Mouse (Mus musculus) limb, embryonic 10.5 days (tissue): ENCODE results near the gene Rhbdl2. TPM values are rescaled to one million over a fixed set of nuclear protein-coding genes. Genes with fewer than 3 reads are reported as not detected.

Experiments
- DNase-seq: peaks from one replicate; pipeline ENCODE4 v3.0.0-alpha.2; 2017; ENCODE audit warnings: low spot score
- H3K27ac ChIP-seq: fragments of 300-500 bp; sonication (generic); 2 replicates; pipeline ENCODE4 v1.5.1; 2016; ENCODE audit warnings: mild to moderate bottlenecking
- H3K27me3 ChIP-seq: fragments of 300-500 bp; sonication (generic); 2 replicates; pipeline ENCODE4 v1.6.1; 2016; ENCODE audit warnings: low read depth, mild to moderate bottlenecking; ENCODE audit not compliant: poor library complexity, severe bottlenecking
- H3K36me3 ChIP-seq: fragments of 300-500 bp; sonication (generic); 2 replicates; pipeline ENCODE4 v1.6.1; 2016; ENCODE audit warnings: mild to moderate bottlenecking, moderate library complexity
- H3K4me1 ChIP-seq: fragments of 300-500 bp; sonication (generic); 2 replicates; pipeline ENCODE4 v1.6.1; 2016
- H3K4me3 ChIP-seq: fragments of 300-500 bp; sonication (generic); 2 replicates; pipeline ENCODE4 v1.5.1; 2016; ENCODE audit warnings: mild to moderate bottlenecking, moderate library complexity
- H3K9me3 ChIP-seq: fragments of 300-500 bp; sonication (generic); replicated peaks from 2 replicates; pipeline ENCODE4 v1.6.1; 2016; ENCODE audit warnings: mild to moderate bottlenecking
- WGBS: fragments of 180-500 bp; shearing (Covaris S2); methylation state at CpG from one replicate; pipeline ENCODE4 v1.1.7; 2016; 5-methylcytosine and 5-hydroxymethylcytosine counted together
- polyA plus RNA-seq: library from polyadenylated mRNA; unstranded; fragments of >200 nt; fragmentation: Nextera tagmentation; extraction: Ambion mirVana; gene quantifications from 2 replicates; pipeline ENCODE4 v1.2.1, GENCODE M21; 2016

Rhbdl2 gene
- polyA plus RNA-seq, 1 experiment from 2014 or later = 0.79 TPM

DNA sequence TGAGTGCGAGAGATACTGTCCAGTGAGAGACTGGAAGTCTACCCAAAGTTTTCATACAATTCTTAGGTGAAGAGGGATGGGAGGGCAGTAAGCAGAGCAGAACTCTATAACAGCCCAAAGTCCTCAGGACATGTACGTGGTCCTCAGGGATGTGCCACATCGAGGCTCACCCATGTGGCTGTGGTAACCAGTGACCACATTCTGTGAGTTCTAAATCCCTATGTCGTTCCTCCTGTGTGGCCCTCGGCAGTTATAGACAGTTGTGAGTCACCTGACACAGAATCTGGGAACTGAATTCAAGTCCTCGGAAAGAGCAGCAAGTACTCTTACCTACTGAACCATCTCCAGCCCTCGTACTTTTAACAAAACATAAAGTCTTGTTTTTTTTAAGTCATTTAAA, 70.4 kb downstream of the Rhbdl2 start:
- no peaks in the 10 kb centered on the region for H3K9me3 ChIP-seq
- no peak overlapping the region for H3K4me3 ChIP-seq
- H3K4me1 ChIP-seq = no peaks in the 10 kb centered on the region
- 92% methylated on average over 7 of the region's 7 CpGs for WGBS
- no peak overlapping the region for H3K27ac ChIP-seq
- DNase-seq = no peak
- H3K36me3 ChIP-seq = no peaks in the 10 kb centered on the region
- H3K27me3 ChIP-seq = no peaks in the 10 kb centered on the region

DNA sequence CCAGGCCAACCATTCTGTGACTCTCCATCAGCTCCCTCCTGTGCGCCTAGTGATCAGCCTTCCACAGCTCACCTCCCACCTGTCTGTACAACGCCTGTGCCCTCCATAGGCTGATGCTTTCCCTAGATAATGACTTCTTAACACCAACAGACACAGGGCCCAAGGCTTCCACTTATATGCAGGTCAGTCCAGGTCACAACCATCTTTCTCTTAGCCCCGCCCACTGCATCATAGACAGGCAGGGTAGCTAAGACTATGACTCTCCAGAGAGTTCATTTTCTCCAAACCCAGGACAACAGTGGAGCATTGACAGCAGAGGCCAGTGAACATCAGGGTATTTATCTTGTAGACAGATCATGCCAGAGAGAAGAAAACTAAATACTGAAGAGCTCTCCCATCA, 71.7 kb downstream of the Rhbdl2 start, which contains the start of gene 4933427I04Rik:
Gene 4933427I04Rik, plus strand, starts transcription at position 301 of the 400 bp plus-strand sequence.
- no peak for DNase-seq
- Histone ChIP-seq H3K27me3 (no peaks in the 10 kb centered on the region), H3K36me3 (no peaks in the 10 kb centered on the region), H3K9me3 (no peaks in the 10 kb centered on the region), H3K4me1 (no peaks in the 10 kb centered on the region), H3K27ac (no peak within 1 kb of the TSS), H3K4me3 (no peak within 1 kb of the TSS)
- WGBS = 81% methylated on average over 3 of the region's 3 CpGs

DNA sequence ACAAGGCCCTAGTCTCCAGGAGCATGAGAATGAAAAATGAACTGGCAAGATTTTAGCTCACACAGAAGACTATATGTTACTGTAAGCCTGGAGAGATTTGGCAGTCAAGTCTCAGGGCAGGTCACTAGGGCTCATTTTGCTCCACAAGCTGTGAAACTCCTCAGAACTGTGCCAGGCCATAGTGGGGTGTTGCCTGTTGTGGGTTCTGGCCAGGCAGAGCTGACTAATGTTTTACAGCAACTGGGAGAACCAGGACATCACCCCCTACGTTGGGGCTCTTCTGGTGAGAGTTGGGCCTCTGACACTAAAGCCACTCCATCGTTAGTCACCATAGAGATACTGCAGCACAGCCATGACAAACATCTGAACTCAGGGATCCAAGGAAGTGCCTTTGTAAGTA, 72.1 kb downstream of the Rhbdl2 start:
- H3K4me1 ChIP-seq = no peaks in the 10 kb centered on the region
- H3K4me3 ChIP-seq = no peak overlapping the region
- no peaks in the 10 kb centered on the region for H3K9me3 ChIP-seq
- 52% methylated on average over 2 of the region's 2 CpGs for WGBS
- H3K27ac ChIP-seq = no peak overlapping the region
- no peak for DNase-seq
- H3K36me3 ChIP-seq = no peaks in the 10 kb centered on the region
- no peaks in the 10 kb centered on the region for H3K27me3 ChIP-seq

DNA sequence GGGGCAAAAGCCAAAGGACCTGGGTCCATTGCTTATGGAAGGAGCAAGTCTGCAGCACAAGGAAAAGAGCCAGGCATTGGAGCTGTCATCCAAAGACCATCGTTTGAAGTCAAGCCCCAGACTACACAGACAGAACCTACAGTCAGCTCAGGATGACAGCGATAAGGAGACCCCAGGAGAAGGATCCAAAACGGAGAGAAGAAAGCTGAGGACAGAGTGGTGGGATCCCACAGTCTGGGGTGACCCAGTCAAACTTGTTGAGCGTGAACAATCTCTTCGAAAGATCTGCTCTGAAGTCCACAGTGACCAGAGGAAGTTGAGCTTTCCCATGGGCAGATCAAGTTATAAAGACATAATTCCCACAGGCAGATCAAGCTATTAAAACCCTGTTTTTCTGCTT, 72.9 kb downstream of the Rhbdl2 start:
- 82% methylated on average over 5 of the region's 5 CpGs for WGBS
- Histone ChIP-seq H3K9me3 (no peaks in the 10 kb centered on the region), H3K4me1 (no peaks in the 10 kb centered on the region), H3K27me3 (no peaks in the 10 kb centered on the region), H3K27ac (no peak overlapping the region), H3K36me3 (no peaks in the 10 kb centered on the region), H3K4me3 (no peak overlapping the region)
- DNase-seq = no peak

Other genes starting within 250 kb of the Rhbdl2 start
- 45.2 and 55.5 TPM in 2 replicates for gene Macf1, start 103.5 kb upstream of the Rhbdl2 start, polyA plus RNA-seq
- 340 and 356 TPM in 2 replicates for gene Ndufs5, start 69.7 kb upstream of the Rhbdl2 start, polyA plus RNA-seq
- 49.5 and 55.1 TPM in 2 replicates for gene Akirin1, start 37.5 kb upstream of the Rhbdl2 start, polyA plus RNA-seq
- not detected in 2 replicates for gene 4933427I04Rik, start 71.8 kb downstream of the Rhbdl2 start, polyA plus RNA-seq
- 66.8 and 76.1 TPM in 2 replicates for gene Mycbp, start 117.0 kb downstream of the Rhbdl2 start, polyA plus RNA-seq
- gene Rragc, start 129.6 kb downstream of the Rhbdl2 start, polyA plus RNA-seq = 33.2 and 38.9 TPM in 2 replicates
- not detected in 2 replicates for gene 4930535I16Rik, start 130.1 kb downstream of the Rhbdl2 start, polyA plus RNA-seq